Mouse (Mus musculus): ENCODE measurements around the gene Tcta. TPM values are rescaled to one million over a fixed set of nuclear protein-coding genes. Genes with fewer than 3 reads are reported as not detected.
A peak's percentile ranks its signal among the peaks of the same experiment; 100 is the strongest.
"Not testable (repeated sequence)": the region's sequence is repeated elsewhere in the genome, so short reads cannot be mapped to it uniquely, and the experiment has no call there.

The Tcta gene
- polyA plus RNA-seq, 1 experiment from 2014 or later = 35.5 TPM

GRCm38 (mm10) chr9:108307021-108307807, 1.3 kb upstream of the Tcta start:
- 7% methylated on average over 12 of the region's 12 CpGs for WGBS
- H3K36me3 ChIP-seq = peaks cover 16% of the 10 kb centered on the region; the same call in 1 of the 2 replicates
- H3K4me2 ChIP-seq = peak overlapping the region; percentile 74
- no peaks in the 10 kb centered on the region for H3K9me3 ChIP-seq
- H3K27ac ChIP-seq = peak overlapping the region; percentile 100
- H3K27me3 ChIP-seq = no peaks in the 10 kb centered on the region
- peak overlapping the region; percentile 98 for H3K4me3 ChIP-seq
- peaks cover 44% of the 10 kb centered on the region for H3K4me1 ChIP-seq
- H3K9ac ChIP-seq = peak overlapping the region; percentile 100
- ATAC-seq (ENCODE audit: borderline replicate concordance, extremely low read depth, low FRiP score, low TSS enrichment) = no peak

- ATAC-seq (ENCODE audit: borderline replicate concordance, extremely low read depth, low FRiP score, low TSS enrichment) = peak; percentile 87
- no peaks in the 10 kb centered on the region for H3K9me3 ChIP-seq
- peak overlapping the region; percentile 74 for H3K4me2 ChIP-seq
- peaks cover 16% of the 10 kb centered on the region; the same call in 1 of the 2 replicates for H3K36me3 ChIP-seq
- H3K27me3 ChIP-seq = no peaks in the 10 kb centered on the region
- peak overlapping the region; percentile 98 for H3K4me3 ChIP-seq
- H3K27ac ChIP-seq = peak overlapping the region; percentile 100
- WGBS = under 1% methylated on average over 43 of the region's 51 CpGs
- peaks cover 44% of the 10 kb centered on the region for H3K4me1 ChIP-seq
- H3K9ac ChIP-seq = peak overlapping the region; percentile 100
Observed at GRCm38 (mm10) chr9:108306571-108306980, 616 bp upstream of the Tcta start.

- H3K36me3 ChIP-seq = peaks cover 16% of the 10 kb centered on the region; the same call in 1 of the 2 replicates
- H3K27ac ChIP-seq = peak overlapping the region; percentile 100
- peak overlapping the region; percentile 71 for H3K4me2 ChIP-seq
- H3K9ac ChIP-seq = peak overlapping the region; percentile 76
- no peaks in the 10 kb centered on the region for H3K9me3 ChIP-seq
- peak overlapping the region; percentile 98 for H3K4me3 ChIP-seq
- no peaks in the 10 kb centered on the region for H3K27me3 ChIP-seq
- WGBS = 0% methylated on average over 1 of the region's 1 CpGs
- no peak for ATAC-seq (ENCODE audit: borderline replicate concordance, extremely low read depth, low FRiP score, low TSS enrichment)
- peaks cover 35% of the 10 kb centered on the region for H3K4me1 ChIP-seq
Observed at GRCm38 (mm10) chr9:108305170-108305569, 790 bp downstream of the Tcta start.

DNA sequence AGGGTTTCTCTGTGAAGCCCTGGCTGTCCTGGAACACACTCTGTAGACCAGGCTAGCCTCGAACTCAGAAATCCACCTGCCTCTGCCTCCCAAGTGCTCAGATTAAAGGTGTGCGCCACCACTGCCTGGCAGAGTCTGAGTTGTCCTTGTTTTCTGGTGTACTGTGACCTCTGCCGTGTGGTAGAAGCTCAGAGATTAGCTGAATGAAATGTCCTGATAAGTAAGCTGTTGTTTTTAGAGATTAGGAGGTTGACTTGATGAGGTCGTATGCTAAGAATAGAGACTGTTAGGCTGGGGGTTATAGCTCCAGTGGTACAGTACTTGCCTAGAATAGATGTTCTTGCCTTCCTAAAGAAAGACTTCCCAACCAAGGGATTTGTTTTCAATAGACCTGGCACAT, 1.2 kb downstream of the Tcta start:
- ATAC-seq (ENCODE audit: borderline replicate concordance, extremely low read depth, low FRiP score, low TSS enrichment) = no peak

DNA sequence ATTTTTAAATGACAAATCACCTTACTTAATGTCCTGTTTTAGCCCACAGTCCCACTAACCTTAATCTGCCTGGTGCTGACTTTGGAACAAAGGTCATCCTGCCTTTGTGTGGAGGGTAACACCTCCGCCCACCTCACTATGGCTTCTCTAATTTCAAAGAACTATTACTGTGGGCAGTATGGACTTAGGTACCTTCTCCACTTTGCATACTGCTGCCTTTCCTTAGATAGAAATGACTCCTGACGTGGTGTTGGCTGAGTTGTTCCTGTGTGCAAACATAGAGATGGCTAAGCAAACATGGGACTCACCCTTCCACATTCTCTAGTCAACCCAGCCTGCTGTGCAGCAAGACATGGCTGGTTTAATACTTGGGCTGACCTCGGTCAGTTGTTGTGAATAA, 4.1 kb downstream of the Tcta start:
- Histone ChIP-seq H3K4me1 (peaks cover 12% of the 10 kb centered on the region), H3K27ac (peak overlapping the region; percentile 73), H3K4me3 (no peak overlapping the region), H3K27me3 (no peaks in the 10 kb centered on the region), H3K36me3 (peaks cover 16% of the 10 kb centered on the region; the same call in 1 of the 2 replicates), H3K4me2 (no peak overlapping the region), H3K9me3 (no peaks in the 10 kb centered on the region), H3K9ac (no peak overlapping the region)
- ATAC-seq (ENCODE audit: borderline replicate concordance, extremely low read depth, low FRiP score, low TSS enrichment) = no peak
- 57% methylated on average over 3 of the region's 3 CpGs for WGBS

More for the DNA sequence above, 1.2 kb downstream of the Tcta start:
- H3K27me3 ChIP-seq = no peaks in the 10 kb centered on the region
- no peak overlapping the region for H3K27ac ChIP-seq
- no peaks in the 10 kb centered on the region for H3K9me3 ChIP-seq
- H3K4me2 ChIP-seq = peak overlapping the region; percentile 71
- 66% methylated on average over 4 of the region's 4 CpGs for WGBS
- peaks cover 16% of the 10 kb centered on the region; the same call in 1 of the 2 replicates for H3K36me3 ChIP-seq
- H3K4me1 ChIP-seq = peaks cover 32% of the 10 kb centered on the region
- peak overlapping the region; percentile 76 for H3K9ac ChIP-seq
- peak overlapping the region; percentile 98 for H3K4me3 ChIP-seq

- Histone ChIP-seq H3K4me3 (peak within 1 kb of the TSS; percentile 28), H3K4me2 (peak within 1 kb of the TSS; percentile 42), H3K4me1 (no peaks in the 10 kb centered on the region), H3K27ac (peak within 1 kb of the TSS; percentile 25), H3K9me3 (no peaks in the 10 kb centered on the region), H3K27me3 (no peaks in the 10 kb centered on the region), H3K36me3 (no peaks in the 10 kb centered on the region), H3K9ac (no peak within 1 kb of the TSS; the same call in 1 of the 2 replicates)
- WGBS = 18% methylated on average over 18 of the region's 18 CpGs
- peak; percentile 78 for ATAC-seq (ENCODE audit: borderline replicate concordance, extremely low read depth, low FRiP score, low TSS enrichment)
Observed at GRCm38 (mm10) chr9:108296453-108297355, 9.3 kb downstream of the Tcta start, which contains the start of gene Amt. Gene Amt, plus strand, starts transcription at chr9:108296853.

DNA sequence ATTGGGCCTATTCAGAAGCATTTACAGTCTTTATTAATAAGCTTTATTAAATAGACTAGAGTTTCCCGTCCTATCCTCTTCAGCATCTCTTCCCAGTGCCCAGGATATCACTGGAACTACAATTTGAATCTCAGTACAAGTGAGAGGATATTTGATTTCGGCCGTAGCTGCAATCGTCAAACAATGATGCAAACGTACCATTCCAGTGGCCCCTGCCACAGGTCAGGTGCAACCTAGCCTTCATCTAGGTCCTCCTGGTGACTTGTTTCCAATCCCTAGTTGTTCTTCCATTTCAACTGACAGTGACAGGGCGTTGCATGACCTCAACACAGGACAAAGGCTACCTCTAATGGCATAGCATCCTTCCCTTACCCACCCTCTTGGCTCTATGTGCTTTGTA, 15.2 kb downstream of the Tcta start:
- H3K4me1 ChIP-seq = peaks cover 7% of the 10 kb centered on the region
- peak overlapping the region; percentile 58 for H3K9ac ChIP-seq
- H3K36me3 ChIP-seq = no peaks in the 10 kb centered on the region
- no peak; the same call in 1 of the 2 replicates for ATAC-seq (ENCODE audit: borderline replicate concordance, extremely low read depth, low FRiP score, low TSS enrichment)
- WGBS = 36% methylated on average over 6 of the region's 6 CpGs
- no peaks in the 10 kb centered on the region for H3K27me3 ChIP-seq
- peak overlapping the region; percentile 57 for H3K4me3 ChIP-seq
- peak overlapping the region; percentile 69 for H3K4me2 ChIP-seq
- peak overlapping the region; percentile 16; the same call in 1 of the 2 replicates for H3K27ac ChIP-seq
- no peaks in the 10 kb centered on the region for H3K9me3 ChIP-seq

DNA sequence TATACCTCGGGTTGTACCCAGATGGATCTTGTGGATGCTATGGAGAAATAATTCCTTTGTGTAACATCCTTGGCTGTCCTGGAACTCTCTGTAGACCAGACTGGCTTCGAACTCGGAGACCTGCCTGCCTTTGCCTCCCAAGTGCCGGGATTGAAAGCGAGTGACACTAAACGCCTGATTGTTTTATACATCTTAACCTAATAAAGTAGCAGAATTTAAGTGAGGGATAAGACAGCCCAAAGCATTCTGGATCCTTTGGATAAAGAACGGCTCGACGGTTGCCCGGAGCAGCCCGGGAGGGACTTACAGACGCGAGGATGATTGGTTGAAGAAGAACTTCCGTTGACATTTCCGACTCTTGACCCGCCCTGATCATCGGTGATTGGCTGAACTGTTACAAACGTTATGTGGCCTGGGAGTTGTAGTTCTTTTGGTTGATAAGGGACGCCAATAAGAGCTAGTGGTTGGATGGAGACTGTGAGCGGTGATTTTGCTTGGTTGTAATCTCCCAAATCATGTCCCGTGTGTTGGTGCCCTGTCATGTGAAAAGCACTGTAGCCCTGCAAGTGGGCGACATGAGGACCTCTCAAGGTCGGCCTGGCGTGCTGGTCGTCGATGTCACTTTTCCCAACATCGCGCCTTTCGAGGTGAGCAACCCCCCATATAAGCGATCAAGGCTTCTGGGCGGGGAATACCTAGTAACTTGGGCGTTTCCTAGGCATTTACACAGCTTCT, 15.8 kb downstream of the Tcta start, which contains the start of gene Nicn1:
TSS of gene Nicn1 (plus strand) at position 414 of the 735 bp plus-strand sequence.
- Histone ChIP-seq H3K27me3 (no peaks in the 10 kb centered on the region), H3K4me1 (peaks cover 7% of the 10 kb centered on the region), H3K9me3 (no peaks in the 10 kb centered on the region), H3K27ac (peak within 1 kb of the TSS; percentile 70), H3K36me3 (no peaks in the 10 kb centered on the region), H3K4me2 (peak within 1 kb of the TSS; percentile 69), H3K9ac (peak within 1 kb of the TSS; percentile 58), H3K4me3 (peak within 1 kb of the TSS; percentile 57)
- ATAC-seq (ENCODE audit: borderline replicate concordance, extremely low read depth, low FRiP score, low TSS enrichment) = peak; percentile 98
- under 1% methylated on average over 32 of the region's 32 CpGs for WGBS

GRCm38 (mm10) chr9:108289347-108289746, 16.6 kb downstream of the Tcta start:
- Histone ChIP-seq H3K9ac (peak overlapping the region; percentile 50; the same call in 1 of the 2 replicates), H3K36me3 (no peaks in the 10 kb centered on the region), H3K27me3 (no peaks in the 10 kb centered on the region), H3K4me1 (peaks cover 7% of the 10 kb centered on the region), H3K27ac (no peak overlapping the region), H3K4me2 (peak overlapping the region; percentile 69; the same call in 1 of the 2 replicates), H3K4me3 (peak overlapping the region; percentile 57), H3K9me3 (no peaks in the 10 kb centered on the region)
- ATAC-seq (ENCODE audit: borderline replicate concordance, extremely low read depth, low FRiP score, low TSS enrichment) = no peak
- 51% methylated on average over 2 of the region's 2 CpGs for WGBS

GRCm38 (mm10) chr9:108287526-108288238, 18.3 kb downstream of the Tcta start:
- not testable (repeated sequence) for H3K9ac ChIP-seq; H3K4me1 ChIP-seq; H3K4me3 ChIP-seq; H3K36me3 ChIP-seq; H3K9me3 ChIP-seq; H3K4me2 ChIP-seq; ATAC-seq (ENCODE audit: borderline replicate concordance, extremely low read depth, low FRiP score, low TSS enrichment); H3K27ac ChIP-seq; H3K27me3 ChIP-seq
- WGBS = 56% methylated on average over 6 of the region's 6 CpGs
